Mouse (Mus musculus): ENCODE results near the gene Nipal1.
A peak's percentile ranks its signal among the peaks of the same experiment; 100 is the strongest.

Gene Nipal1

DNA sequence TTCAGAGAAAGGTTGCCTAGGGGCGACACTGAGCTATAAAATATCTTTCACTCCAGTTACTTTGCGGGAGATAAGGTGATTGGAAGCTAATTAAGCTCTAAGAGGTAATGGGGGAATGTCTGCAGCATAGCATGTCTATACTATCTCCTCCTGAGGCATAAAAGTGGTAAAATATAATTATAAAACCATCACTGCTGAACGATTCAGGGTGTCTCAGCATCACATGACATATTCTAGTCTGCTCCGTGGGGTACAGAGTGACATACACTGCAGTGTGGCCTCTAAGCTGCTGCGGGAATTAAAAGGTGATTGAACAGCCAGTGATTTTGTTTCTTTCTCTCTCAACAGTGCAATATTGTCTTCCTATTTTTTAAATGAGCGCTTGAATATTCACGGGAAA is 18.8 kb downstream of the Nipal1 start:
- DNase-seq: no peak

DNA sequence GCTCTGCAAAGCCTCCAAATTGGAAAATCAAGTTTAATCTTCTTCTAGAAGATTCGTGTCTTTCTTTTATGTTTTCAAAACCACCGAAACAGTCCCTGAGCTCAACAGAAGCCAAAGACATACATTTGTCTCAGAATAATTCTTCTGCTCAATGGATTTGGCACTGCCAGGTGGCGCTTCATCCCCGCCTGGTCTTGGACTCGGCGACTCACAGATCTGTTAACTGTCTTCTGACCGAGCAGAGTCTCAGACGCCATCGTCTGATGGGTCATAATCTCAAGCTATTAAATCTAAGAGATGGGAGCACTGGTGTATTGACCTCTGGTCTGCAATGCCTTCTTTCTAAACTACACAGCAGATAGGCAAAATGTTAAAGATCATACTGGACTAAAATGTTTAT is 20.8 kb downstream of the Nipal1 start:
- DNase-seq: no peak

DNA sequence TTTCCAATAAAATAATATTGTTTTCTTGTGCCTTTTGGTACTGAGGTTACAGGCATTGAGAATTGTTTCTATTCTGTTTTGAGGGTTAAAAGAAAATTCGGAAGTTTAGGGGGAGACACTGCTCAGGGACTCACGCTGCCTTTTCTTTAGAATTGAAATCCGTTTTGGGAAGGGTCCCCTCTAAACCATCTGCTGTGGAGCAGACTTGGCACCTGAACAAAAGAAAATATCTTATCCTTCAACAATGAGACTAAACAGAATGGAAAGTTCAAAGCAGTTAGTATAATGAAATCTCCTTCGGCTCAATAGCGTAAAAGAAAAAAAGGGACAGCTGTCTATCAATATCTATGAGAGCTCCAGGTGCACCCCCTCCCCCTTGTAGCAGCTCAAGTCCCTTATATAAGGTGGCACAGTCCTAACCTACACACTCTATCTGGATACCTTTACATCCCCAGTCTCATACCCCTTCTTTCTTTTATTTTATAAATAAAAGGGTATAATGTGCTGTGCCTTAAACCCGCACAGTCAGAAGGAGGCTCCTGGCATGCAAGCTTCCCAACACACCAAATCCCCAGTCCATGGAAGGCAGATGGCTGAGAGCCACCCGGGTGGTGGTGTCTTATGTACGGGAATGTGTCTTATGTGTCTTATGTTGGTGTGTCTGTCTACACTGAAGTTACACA is 23.6 kb downstream of the Nipal1 start:
- no peak for DNase-seq

DNA sequence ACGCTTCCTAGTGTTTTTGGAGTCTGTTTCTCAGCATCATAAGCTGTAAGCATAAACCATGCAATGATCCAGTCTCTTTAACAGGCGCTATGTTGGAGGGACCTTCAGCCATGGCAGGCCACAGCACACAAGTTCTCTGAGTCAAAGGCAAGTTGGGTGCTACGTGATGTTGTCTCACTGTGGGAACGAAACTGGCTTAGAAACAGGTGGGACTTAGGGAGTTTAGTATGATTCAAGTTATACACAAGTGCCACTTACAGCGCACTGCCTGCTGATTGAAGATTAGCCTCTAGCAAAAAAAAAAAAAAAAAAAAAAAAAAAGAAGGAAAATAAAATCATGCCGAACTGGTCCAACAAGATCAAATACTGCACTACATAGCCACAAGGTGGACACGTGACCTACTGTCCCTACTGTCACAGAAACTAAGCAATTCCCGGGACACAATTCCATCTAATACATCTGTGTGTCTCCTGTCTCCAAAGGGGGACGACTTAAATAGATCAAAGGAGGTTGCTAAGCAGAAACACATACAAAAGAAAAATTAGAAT is 27.5 kb downstream of the Nipal1 start:
- no peak for DNase-seq

DNA sequence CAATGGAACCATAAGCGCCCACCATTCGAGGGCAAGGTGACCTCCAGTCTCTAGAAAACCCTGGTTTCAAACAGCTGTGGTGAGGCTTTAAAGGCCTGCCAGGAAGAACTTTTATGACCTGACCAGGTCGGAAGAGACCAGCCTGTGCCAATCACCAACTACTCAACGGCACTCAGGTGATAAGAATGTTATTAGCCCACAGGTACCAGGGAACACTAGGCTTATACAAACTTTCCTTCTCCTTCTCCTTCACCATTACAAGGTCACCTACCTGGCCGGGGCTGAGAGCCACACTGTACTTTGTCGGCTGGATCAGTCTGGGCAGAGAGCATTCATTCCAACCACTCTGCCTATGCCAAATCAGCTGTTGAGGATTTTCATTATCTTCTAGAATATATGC is 33.9 kb downstream of the Nipal1 start:
- DNase-seq: no peak

DNA sequence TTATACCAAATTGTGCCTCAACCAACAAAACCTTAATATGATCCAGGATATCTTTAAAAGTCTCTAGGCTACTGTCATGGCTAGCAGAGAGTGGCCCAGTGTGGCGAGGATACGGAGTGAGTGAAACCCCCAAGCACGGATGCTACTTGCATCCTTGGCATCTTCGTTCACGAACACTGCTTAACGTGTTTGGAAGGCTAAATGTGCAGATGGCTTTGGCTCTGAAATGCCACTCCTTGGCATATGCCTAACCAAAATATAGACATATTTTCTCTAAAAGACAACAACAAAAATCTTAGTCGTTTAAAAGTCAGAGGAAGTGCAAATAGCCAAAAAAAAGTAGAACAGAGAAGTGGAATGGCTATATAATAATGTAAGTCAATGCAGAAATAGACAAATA is 42.0 kb downstream of the Nipal1 start:
- no peak for DNase-seq

DNA sequence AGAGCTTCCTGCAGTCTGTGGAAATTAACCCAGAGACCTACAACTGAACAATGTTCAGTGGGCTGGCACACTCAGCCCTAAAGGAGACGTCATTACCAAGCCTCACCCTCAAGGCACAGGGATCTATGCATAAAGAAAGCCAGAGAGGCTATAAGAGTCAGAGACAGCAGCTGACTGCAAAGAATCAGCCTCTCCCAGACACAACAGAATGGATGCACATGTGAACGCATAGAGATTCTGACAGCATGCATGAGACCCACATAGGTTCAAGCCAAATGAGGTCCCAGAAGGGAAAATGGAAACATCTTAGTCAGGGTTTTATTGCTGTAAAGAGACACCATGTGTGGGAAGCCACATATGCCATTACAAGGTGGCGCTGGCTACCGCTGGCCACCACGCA is 42.9 kb downstream of the Nipal1 start:
- no peak for DNase-seq

- no peak for DNase-seq
These were observed 47.1 kb downstream of the Nipal1 start for GRCm38 (mm10) chr5:72694684-72695083.

- DNase-seq: no peak
These were observed 48.9 kb downstream of the Nipal1 start for GRCm38 (mm10) chr5:72696491-72696890.

- no peak for DNase-seq
These were observed 50.7 kb downstream of the Nipal1 start for GRCm38 (mm10) chr5:72698343-72698742.

DNA sequence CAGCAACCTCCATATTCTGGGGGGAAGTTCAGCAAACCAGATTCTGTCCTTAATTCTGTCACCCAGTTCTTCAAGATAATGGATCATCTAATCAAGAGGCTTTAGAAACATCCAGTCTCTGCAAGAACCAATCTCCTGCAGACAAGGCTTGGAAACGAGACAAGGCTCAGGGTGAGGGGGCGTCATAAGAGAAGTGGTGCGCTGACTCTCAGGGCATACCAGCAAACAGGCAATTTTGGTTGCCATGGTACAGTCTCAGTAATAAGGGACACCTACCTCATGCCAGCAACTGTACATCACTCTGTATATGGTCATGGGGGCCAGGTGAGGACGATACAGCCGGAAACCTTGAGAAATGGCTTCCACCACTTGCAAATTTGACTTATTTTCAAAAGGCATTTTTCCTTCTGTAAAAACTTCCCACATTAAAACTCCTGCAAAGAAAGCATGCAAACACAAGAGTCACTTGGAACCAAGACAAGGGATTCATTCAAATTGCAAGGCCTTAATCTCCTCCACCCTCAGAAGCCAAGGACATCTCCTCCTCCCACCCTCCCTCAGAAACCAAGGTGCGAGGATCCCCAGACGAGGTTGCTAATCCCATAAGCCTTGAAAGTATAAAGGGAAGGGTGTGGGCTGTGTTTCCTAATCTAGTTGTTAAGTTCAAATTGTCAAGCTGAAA is 51.4 kb downstream of the Nipal1 start:
- DNase-seq: no peak

- no peak for DNase-seq
These were observed 51.9 kb downstream of the Nipal1 start for GRCm38 (mm10) chr5:72699500-72699818.

DNA sequence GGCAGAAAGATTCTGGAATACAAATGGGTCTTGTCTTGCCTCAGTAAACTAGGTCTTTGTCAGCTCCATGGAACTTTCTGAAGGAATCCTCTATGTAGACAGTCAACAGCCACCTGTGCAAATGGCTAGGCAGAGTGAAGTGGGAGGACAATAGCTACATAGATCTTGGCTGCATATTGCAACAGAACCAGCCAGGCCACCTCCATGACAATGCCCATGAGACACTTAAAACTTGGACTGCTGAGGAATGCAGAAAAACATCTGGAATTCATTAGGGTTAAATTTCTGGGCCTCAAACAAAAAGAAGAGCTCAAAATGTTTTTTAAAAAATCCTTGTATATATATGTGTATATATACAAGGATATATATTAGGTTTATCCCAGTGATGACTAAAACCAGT is 54.6 kb downstream of the Nipal1 start:
- DNase-seq: no peak

- DNase-seq: no peak
These were observed 58.5 kb downstream of the Nipal1 start for GRCm38 (mm10) chr5:72706095-72706494.

GRCm38 (mm10) chr5:72706722-72707121 is 59.1 kb downstream of the Nipal1 start:
- no peak for DNase-seq

DNA sequence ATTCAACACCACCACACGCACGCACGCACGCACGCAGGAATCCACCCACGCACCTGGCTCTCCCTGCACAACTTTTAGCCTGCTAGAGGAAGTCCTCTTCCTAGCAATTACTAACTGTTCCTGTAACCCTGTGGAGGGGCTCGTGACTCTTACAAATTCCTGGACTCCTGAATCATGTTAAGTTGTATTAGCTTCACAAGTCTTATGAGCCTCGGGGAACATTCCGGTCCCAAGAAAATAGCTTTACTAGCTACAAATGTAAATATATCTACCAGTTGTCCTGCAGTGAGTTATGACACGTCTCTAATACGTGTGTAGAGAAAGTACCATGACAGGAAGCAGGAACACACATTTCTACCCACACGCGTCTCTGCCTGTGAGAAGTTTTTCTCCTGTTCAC is 61.9 kb downstream of the Nipal1 start:
- no peak for DNase-seq

DNA sequence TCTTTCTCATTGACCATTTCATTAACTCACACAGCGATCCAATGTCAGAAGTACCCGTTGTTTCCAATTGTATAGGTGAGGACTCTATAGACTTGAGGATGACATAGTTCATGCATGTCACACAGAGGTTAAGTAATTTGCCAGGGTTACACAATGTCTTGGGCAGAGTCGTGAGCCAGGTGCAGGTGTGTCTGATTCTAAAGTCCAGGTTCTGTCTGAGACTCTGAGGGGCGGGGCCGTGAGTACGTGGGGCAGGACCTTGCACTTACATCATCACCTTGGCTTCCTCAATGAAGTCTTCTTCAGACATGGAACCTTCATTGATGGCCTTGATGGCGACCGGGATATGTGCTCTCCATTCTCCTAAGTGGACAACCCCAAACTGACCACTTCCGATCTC is 62.4 kb downstream of the Nipal1 start:
- no peak for DNase-seq

DNA sequence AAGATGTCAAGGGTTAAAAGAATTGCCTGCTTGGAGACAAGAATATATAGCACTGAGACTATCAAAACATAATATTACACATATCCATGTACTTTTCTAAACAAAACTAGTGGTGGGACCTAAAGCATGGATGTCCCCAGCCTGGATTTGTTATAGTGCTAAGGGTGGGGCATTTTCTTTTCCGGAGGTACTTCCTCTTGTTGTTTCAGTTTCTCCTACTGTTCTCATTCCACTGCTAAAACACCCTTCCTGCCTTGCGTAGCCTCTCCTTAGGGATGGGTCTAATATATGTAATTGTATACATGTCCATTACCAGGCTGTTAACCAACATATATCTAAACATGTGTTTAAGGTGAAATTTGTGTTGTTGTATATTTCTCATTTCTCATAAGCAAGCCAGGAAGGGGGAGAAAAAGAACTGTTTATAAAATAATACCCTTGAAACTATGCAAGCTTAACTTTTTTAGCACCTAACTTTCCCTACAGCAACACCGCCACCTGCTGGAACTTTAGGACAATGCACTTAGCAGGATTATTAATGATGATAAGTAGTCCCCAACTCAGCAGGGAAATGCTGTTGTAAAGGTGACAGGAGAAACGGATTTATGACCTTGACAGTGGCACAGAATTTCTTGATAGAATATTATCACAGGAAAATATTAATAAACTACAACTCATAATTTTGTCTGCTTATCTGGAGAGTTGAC is 63.1 kb downstream of the Nipal1 start:
- peak; percentile 79 for DNase-seq

DNA sequence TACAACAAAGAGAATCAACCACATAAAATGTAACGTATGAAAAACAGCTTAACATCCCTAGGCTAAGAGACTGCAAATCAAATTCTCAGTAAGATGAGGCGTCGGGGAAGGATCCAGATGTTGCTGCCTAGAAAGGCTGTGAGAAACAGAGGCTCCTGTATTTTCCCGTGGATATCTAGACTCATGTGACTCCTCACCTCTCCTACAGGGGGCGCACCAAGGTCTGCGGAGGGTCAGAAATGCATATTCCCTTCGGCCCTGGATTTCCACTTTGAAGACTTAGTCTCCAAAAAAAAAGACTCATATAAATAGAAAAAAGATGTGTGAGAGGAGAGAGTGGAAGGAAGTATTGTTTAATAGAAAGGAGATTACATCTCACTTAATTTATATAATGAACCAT is 73.0 kb downstream of the Nipal1 start:
- no peak for DNase-seq

Data from lung, postnatal 14 days (tissue).